Mouse (Mus musculus): ENCODE data around the gene Cacna1c. TPM values are rescaled to one million over a fixed set of nuclear protein-coding genes. Genes with fewer than 3 reads are reported as not detected.

Gene Cacna1c
- polyA plus RNA-seq, 2 experiments, result 8.9 to 29.0 TPM

- H3K27me3 ChIP-seq (ENCODE audit: control insufficient read depth, insufficient read depth, low read length), result no peaks in the 10 kb centered on the region
These were observed 203.8 kb downstream of the Cacna1c start for GRCm38 (mm10) chr6:118992391-118992790.

GRCm38 (mm10) chr6:118989999-118990776, 206.0 kb downstream of the Cacna1c start:
- ATAC-seq (ENCODE audit: low FRiP score, low read depth), result no peak
- Histone ChIP-seq H3K9me3 (ENCODE audit: control insufficient read depth, low read length) (no peaks in the 10 kb centered on the region), H3K4me2 (replicated peaks; ENCODE audit: low read depth, low read length, severe bottlenecking) (no peak overlapping the region), H3K36me3 (ENCODE audit: control insufficient read depth, insufficient read depth, low read length) (no peaks in the 10 kb centered on the region), H3K4me1 (ENCODE audit: control insufficient read depth, insufficient read depth, low read length) (peaks cover under 1% of the 10 kb centered on the region; the same call in 1 of the 2 replicates), H3K27me3 (ENCODE audit: control insufficient read depth, insufficient read depth, low read length) (no peaks in the 10 kb centered on the region), H3K9ac (ENCODE audit: low read depth, low read length, severe bottlenecking) (no peak overlapping the region), H3K27ac (replicated peaks; ENCODE audit: low read depth, low read length) (no peak overlapping the region), H3K4me3 (replicated peaks; ENCODE audit: low read length) (no peak overlapping the region)
- DNase-seq (ENCODE audit: low spot score), result no peak
- WGBS, result 66% methylated on average over 9 of the region's 9 CpGs
- no peak for TF ChIP-seq POLR2A (IDR thresholded peaks at IDR 0.05; ENCODE audit: borderline replicate concordance, extremely low read depth, insufficient read depth, insufficient read length)

More at GRCm38 (mm10) chr6:118992391-118992790, 203.8 kb downstream of the Cacna1c start:
- no peak for TF ChIP-seq POLR2A (IDR thresholded peaks at IDR 0.05; ENCODE audit: borderline replicate concordance, extremely low read depth, insufficient read depth, insufficient read length)
- Histone ChIP-seq H3K4me1 (ENCODE audit: control insufficient read depth, insufficient read depth, low read length) (no peaks in the 10 kb centered on the region), H3K36me3 (ENCODE audit: control insufficient read depth, insufficient read depth, low read length) (no peaks in the 10 kb centered on the region), H3K27ac (replicated peaks; ENCODE audit: low read depth, low read length) (no peak overlapping the region), H3K4me3 (replicated peaks; ENCODE audit: low read length) (no peak overlapping the region), H3K9ac (ENCODE audit: low read depth, low read length, severe bottlenecking) (no peak overlapping the region), H3K9me3 (ENCODE audit: control insufficient read depth, low read length) (no peaks in the 10 kb centered on the region), H3K4me2 (replicated peaks; ENCODE audit: low read depth, low read length, severe bottlenecking) (no peak overlapping the region)
- WGBS, result 69% methylated on average over 6 of the region's 6 CpGs
- no peak for ATAC-seq (ENCODE audit: low FRiP score, low read depth)
- DNase-seq (ENCODE audit: low spot score), result no peak

- TF ChIP-seq POLR2A (IDR thresholded peaks at IDR 0.05; ENCODE audit: borderline replicate concordance, extremely low read depth, insufficient read depth, insufficient read length), result no peak
- no peaks in the 10 kb centered on the region for H3K9me3 ChIP-seq (ENCODE audit: control insufficient read depth, low read length)
- no peak overlapping the region for H3K4me2 ChIP-seq (replicated peaks; ENCODE audit: low read depth, low read length, severe bottlenecking)
- peak overlapping the region; percentile 58; the same call in 1 of the 2 replicates for H3K27ac ChIP-seq (replicated peaks; ENCODE audit: low read depth, low read length)
- no peaks in the 10 kb centered on the region for H3K27me3 ChIP-seq (ENCODE audit: control insufficient read depth, insufficient read depth, low read length)
- 19% methylated on average over 11 of the region's 11 CpGs for WGBS
- peak; percentile 57 for DNase-seq (ENCODE audit: low spot score)
- H3K4me3 ChIP-seq (replicated peaks; ENCODE audit: low read length), result no peak overlapping the region
- no peaks in the 10 kb centered on the region for H3K36me3 ChIP-seq (ENCODE audit: control insufficient read depth, insufficient read depth, low read length)
- ATAC-seq (ENCODE audit: low FRiP score, low read depth), result peak; percentile 49; the same call in 1 of the 2 replicates
- H3K9ac ChIP-seq (ENCODE audit: low read depth, low read length, severe bottlenecking), result no peak overlapping the region
- H3K4me1 ChIP-seq (ENCODE audit: control insufficient read depth, insufficient read depth, low read length), result peaks cover 33% of the 10 kb centered on the region
These were observed 211.9 kb downstream of the Cacna1c start for GRCm38 (mm10) chr6:118984181-118984901.

DNA sequence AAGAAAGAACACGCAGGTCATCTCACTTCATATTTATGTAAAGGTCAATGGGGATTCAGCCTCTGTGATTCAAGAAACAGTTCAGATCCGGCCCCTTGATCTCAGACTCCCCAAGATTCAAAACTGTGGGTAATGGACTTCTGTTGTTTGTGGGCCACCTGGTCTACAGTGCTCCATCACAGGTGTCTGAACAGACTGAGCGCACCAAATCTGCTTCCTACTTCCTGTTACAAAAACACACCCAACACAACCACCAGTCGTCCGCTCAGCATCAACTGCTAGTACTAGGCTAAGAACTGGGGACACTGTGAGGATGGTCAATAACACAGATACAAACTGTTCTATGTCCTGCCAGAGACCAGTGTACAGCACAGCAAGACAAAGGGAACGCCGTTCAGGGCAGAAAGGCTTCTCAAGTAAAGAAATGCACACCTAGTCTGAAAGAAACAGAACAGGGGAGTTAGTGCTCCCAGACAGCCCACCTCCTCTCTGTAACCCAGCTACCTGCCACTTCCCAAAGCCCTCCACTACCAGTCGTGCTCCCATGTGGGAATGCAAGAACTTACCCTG, 212.7 kb downstream of the Cacna1c start:
- H3K36me3 ChIP-seq (ENCODE audit: control insufficient read depth, insufficient read depth, low read length), result no peaks in the 10 kb centered on the region
- no peak overlapping the region for H3K4me3 ChIP-seq (replicated peaks; ENCODE audit: low read length)
- ATAC-seq (ENCODE audit: low FRiP score, low read depth) (no peak), DNase-seq (ENCODE audit: low spot score) (no peak)
- H3K9ac ChIP-seq (ENCODE audit: low read depth, low read length, severe bottlenecking), result no peak overlapping the region
- H3K4me1 ChIP-seq (ENCODE audit: control insufficient read depth, insufficient read depth, low read length), result peaks cover 35% of the 10 kb centered on the region
- no peak overlapping the region for H3K4me2 ChIP-seq (replicated peaks; ENCODE audit: low read depth, low read length, severe bottlenecking)
- no peaks in the 10 kb centered on the region for H3K27me3 ChIP-seq (ENCODE audit: control insufficient read depth, insufficient read depth, low read length)
- peak overlapping the region; percentile 58 for H3K27ac ChIP-seq (replicated peaks; ENCODE audit: low read depth, low read length)
- TF ChIP-seq POLR2A (IDR thresholded peaks at IDR 0.05; ENCODE audit: borderline replicate concordance, extremely low read depth, insufficient read depth, insufficient read length), result no peak
- no peaks in the 10 kb centered on the region for H3K9me3 ChIP-seq (ENCODE audit: control insufficient read depth, low read length)
- WGBS, result 61% methylated on average over 8 of the region's 8 CpGs

- no peak overlapping the region for H3K4me2 ChIP-seq (replicated peaks; ENCODE audit: low read depth, low read length, severe bottlenecking)
These were observed 216.0 kb downstream of the Cacna1c start for GRCm38 (mm10) chr6:118980265-118980664.

More at GRCm38 (mm10) chr6:118980265-118980664, 216.0 kb downstream of the Cacna1c start:
- no peaks in the 10 kb centered on the region for H3K27me3 ChIP-seq (ENCODE audit: control insufficient read depth, insufficient read depth, low read length)
- H3K4me1 ChIP-seq (ENCODE audit: control insufficient read depth, insufficient read depth, low read length), result peaks cover 35% of the 10 kb centered on the region
- H3K9ac ChIP-seq (ENCODE audit: low read depth, low read length, severe bottlenecking), result no peak overlapping the region
- 35% methylated on average over 12 of the region's 12 CpGs for WGBS
- ATAC-seq (ENCODE audit: low FRiP score, low read depth) (peak; percentile 35; the same call in 1 of the 2 replicates), DNase-seq (ENCODE audit: low spot score) (no peak)
- H3K27ac ChIP-seq (replicated peaks; ENCODE audit: low read depth, low read length), result no peak overlapping the region
- H3K9me3 ChIP-seq (ENCODE audit: control insufficient read depth, low read length), result no peaks in the 10 kb centered on the region
- H3K4me3 ChIP-seq (replicated peaks; ENCODE audit: low read length), result no peak overlapping the region
- no peak for TF ChIP-seq POLR2A (IDR thresholded peaks at IDR 0.05; ENCODE audit: borderline replicate concordance, extremely low read depth, insufficient read depth, insufficient read length)
- H3K36me3 ChIP-seq (ENCODE audit: control insufficient read depth, insufficient read depth, low read length), result no peaks in the 10 kb centered on the region

Measured in limb, embryonic 14.5 days (tissue).